Mouse (Mus musculus): Measurements from ENCODE around the gene Cnppd1. TPM values are rescaled to one million over a fixed set of nuclear protein-coding genes. Genes with fewer than 3 reads are reported as not detected.

Cnppd1 gene
- total RNA-seq (2021) = 10 to 100 TPM; 41.0 to 46.4 TPM
- long read RNA-seq, experiment 1, transcript Cnppd1-208 (8 exons, 2,062 nt) = major isoform, 10 of 36 reads
- long read RNA-seq, experiment 1, transcript Cnppd1-202 (9 exons, 3,669 nt) = minor isoform, 5 of 36 reads
- long read RNA-seq, experiment 1, partial matches to known transcripts = 10 of 36 reads
- long read RNA-seq, experiment 1, other reads (novel, unspliced or antisense) = 9 of 36 reads
- long read RNA-seq, experiment 2, transcript Cnppd1-208 (8 exons, 2,062 nt) = major isoform, 10 of 25 reads
- long read RNA-seq, experiment 2, transcript Cnppd1-202 (9 exons, 3,669 nt) = minor isoform, 6 of 25 reads
- long read RNA-seq, experiment 2, partial matches to known transcripts = 4 of 25 reads
- long read RNA-seq, experiment 2, other reads (novel, unspliced or antisense) = 4 of 25 reads

DNA sequence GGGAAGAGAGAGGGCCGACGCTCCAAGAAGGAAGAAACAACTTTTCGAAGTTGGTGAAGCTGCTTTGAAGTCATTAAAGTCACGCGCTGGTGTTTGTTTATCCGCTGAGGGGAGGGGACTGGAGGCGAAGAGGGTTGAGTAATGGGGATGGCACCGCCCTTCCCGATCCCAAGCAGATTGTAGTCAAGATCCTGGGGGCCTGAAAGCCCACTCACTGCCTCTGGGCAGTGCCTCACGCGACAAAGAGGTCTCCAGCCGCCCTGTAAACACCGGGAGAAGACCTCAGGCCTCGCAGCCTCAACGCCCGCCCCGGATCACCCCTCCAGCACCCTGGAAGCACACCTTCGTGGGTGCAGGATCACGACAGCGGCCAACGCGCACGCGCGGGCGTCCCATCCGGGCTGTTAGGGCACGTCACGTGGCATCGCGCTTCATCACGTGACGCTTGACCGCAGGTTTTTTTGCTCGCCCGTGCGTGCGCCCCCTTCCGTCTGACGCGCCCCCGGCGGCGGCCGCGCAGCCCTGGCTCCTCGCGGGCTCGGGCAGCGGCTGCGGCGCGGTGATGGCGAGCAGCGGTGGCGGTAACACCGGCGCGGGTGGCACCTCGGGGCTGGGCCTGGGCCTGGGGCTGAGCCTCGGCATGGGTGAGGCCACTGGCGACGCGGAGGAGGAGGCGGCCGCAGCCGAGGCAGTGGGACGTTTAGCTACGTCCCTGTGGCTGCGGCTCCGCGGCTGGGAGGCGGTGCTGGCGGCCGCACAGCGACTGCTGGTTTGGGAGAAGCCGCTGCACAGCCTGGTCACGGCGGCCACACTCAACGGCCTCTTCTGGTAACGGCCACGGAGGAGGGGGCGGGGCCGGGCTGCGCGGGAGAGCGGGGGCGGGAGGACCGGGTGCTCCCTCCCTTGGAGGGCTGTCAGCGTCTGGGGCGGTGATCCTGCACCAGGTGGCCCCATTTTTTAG is at the start of gene Cnppd1, which contains the start of gene Retreg2:
Cnppd1 (minus strand) TSS at position 411 of the 961 bp plus-strand sequence.
Retreg2 (plus strand) TSS at position 478 of the 961 bp plus-strand sequence.
- peak; percentile 98 for DNase-seq

DNA sequence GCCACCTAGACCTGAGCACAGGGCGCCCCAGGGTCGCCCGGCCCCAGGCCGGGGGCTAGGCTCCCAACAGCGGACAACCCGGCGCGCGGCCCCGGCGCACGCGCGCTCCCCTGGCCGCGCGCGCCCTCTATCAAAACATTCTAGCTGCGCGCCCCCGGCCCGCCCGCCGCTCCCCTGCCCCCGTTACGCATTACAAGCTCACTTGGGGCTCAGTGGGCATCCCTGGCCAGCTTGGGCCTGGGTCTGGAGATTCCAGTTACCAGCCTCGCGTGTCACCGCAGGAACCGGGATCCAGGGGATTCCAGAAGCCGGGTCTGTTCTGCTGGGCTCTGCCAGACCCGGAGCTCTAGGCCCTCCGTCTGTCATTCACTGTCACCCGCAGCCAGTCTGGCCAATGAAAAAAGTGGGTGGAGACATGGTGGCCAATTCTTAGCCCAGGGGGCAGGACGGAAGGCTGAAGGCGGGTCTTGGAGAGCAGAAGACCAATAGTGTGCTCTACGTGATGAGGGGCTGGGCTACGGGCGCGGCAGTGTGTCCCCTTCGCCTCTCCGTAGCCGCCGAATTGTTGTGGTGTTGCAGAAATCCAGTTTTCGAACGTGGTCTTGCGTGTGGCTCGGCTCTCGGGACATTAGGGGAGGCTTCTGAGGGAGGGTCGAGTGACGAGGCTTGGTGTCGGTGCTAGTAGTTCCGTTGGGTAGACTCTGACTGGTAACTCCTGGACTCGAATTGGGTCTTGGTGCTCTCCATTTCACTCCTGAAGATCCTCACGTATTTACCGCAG is 49.3 kb upstream of the Cnppd1 start, which contains the start of the genes Ankzf1 and Atg9a:
Ankzf1 (plus strand) TSS at position 530 of the 781 bp plus-strand sequence.
Atg9a (minus strand) TSS at position 575 of the 781 bp plus-strand sequence.
- peak; percentile 94 for DNase-seq

DNA sequence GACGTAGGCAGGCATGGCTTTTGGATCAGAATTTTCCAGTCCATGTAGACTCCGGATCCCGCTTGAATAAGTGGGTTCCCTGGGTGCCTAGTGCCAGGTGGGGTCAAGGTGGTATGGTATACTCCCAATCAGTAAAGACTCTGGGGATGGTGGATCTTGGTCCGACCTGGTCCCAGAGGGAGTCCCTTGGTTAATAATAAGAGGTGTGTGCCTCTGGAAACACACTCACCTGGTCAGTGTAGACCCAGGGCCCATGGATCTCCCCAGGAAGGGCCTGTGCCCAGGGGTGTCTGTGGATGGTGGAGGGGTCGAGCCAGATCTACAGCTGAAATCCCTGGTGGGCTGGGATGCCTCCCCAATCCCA is 48.7 kb upstream of the Cnppd1 start:
- no peak for DNase-seq

DNA sequence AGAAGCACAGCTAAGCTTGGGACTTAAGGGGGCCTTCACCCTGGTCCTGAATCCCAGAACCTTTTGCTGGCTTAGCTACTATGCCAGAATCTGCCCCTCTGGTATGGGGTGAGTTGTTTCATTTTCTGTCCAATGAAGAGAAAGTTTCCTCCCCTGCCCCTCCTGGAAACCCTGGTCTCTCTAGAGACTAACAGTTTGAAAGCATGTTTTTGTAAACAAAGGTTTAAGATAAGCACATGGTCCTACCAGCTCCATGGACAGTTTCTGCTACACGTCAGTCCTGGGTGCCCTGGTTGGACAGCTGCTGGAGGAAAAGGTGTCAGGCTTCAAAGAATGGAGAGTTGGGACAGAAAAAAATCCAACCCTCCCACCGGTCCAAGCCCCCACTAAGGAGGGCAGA is 48.1 kb upstream of the Cnppd1 start:
- DNase-seq = no peak

DNA sequence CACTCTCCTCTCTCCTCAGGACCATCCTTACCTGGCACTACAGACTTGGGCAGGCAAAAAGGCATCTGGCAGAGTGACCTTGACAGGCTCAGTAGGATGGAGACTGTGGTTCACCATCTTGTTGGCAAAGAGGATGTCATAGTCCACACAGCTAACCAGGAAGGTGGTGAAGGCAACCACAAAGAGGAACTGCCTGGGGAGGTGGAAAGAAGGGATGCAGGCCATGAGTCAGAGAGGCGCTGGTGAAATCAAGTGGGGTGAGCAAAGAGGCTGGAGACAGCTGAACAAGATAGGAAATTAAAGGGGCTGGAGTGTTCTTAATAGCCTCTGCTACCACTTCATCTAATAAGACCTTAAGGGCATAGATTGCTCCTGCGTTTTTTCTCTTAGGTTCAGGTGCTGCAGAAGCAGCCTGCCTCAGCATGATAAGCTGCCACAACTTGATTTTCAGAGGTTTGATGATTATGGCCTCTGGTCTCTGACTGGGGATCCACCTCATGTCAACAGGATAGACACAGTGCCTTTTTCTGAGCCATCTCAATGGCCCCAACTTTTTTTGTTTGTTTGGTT is 45.5 kb upstream of the Cnppd1 start:
- DNase-seq = no peak

DNA sequence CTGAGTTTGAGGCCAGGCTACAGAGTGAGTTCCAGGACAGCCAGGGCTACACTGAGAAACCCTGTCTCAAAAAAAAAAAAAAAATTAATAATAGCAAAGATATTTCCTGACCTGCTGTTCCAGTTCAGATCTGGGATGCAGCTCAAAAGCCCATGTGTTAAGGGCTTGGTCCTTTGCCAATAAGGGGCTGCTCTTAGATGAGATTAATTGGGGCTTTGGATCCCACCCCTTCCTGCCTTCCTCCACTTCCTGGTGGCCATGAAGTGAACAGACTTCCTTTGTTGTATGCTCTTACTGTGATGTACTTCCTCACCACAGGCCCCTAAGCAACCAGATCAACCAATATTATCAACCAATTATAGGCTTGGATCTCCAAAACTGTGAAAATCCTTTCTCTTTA is 44.6 kb upstream of the Cnppd1 start:
- no peak for DNase-seq

DNA sequence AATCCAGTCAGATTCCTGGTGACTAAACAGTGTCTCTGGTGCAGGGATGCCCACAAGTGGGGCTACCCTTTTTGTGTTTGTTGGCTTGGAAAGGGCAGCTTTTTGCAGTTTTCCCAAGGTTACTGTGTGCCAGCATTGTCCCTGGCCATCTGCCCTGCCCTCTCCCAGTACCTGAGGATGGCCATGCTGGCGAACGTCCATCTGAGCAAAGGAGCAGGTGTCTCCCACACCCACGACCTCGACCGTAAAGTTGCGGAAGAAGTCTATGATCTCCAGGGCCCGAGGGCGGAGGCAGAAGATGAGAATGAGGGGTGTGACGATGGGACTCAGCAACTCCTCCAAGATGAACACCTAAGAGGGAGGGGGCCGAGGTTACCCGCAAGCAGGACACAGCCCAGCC is 43.0 kb upstream of the Cnppd1 start:
- DNase-seq = no peak

DNA sequence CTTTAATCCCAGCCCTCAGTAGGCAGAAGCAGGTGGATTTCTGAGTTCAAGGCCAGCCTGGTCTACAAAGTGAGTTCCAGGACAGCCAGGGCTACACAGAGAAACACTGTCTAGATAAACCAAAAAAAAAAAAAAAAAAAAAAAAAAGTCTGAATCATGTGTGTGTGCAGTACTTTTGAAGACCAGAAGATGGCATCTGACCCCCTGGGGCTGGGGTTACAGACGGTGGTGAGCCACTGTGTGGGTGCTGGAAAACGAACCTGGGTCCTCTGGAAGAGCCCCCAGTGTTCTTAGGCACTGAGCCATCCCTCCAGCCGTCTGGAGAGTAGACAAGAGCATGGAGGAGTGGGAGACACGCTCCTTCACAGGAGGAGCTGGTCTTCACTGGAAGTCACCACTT is 39.6 kb upstream of the Cnppd1 start:
- no peak for DNase-seq

DNA sequence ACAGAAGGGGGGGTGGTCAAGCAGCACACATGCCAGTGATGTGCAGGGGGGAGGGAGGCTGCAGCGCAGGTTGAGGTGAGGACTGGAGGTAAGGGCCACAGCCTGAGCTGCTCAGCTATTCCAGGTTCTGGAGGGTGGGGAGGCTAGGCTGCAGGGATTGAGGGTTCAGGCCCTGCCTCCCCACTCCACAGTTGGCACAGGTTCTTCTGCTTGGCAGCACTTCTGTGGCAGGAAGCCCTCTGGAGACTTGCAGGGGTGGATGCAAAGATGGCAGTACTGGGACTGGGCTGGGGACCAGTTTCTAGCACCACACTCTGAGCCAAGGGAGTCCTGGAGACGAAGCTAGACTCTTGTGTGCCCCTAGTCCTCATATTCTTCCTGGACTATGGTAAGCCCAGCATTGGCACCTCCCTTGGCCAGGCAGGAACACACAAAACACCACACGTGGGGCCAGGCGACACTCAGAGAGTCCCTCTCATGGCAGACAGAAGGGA is 38.9 kb upstream of the Cnppd1 start:
- no peak for DNase-seq

DNA sequence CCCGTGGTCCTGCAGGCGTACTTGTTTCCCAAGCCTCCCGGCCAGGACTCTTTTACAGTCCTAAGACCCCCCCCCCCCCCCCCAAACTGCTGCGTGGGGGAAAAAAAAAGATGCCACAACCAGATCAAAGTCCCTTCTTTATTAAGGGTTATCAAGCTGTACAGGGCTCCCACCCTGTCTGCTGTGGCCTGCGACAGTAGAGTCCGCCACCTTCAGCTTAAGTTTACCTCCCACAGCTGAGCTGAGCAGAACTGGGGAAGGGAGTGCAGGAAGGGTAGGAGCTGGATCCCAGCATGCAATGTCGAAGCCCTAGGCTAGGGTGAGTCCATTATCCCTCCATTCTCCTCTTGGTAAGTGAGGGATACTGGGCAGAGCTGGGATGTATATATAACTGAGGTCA is 38.2 kb upstream of the Cnppd1 start:
- no peak for DNase-seq

DNA sequence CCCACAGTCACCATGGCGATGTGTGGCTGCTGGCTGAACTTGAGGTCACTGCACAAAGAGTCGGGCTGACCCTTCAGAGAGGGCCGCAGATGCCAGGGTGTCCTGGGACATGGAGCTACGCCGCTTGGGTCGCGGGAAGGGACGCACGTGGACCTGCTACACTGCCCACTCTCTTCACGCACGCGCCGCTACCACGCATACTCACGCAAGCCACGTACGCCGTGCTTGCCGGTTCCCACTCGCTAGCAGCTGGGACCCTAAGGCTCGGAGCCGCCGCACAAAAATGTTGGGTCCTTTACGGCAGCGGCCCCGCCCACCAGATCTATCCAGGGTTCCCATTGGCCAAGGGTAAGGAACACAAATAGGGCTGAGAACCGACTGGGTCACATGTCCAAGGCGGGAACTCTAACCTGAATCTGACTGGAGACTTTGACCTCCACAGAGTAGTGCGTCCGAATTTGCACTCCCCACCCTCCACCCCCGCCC is 37.6 kb upstream of the Cnppd1 start, which contains the start of gene Abcb6:
Abcb6 (minus strand) TSS at position 288 of the 486 bp plus-strand sequence.
- DNase-seq = peak; percentile 92

DNA sequence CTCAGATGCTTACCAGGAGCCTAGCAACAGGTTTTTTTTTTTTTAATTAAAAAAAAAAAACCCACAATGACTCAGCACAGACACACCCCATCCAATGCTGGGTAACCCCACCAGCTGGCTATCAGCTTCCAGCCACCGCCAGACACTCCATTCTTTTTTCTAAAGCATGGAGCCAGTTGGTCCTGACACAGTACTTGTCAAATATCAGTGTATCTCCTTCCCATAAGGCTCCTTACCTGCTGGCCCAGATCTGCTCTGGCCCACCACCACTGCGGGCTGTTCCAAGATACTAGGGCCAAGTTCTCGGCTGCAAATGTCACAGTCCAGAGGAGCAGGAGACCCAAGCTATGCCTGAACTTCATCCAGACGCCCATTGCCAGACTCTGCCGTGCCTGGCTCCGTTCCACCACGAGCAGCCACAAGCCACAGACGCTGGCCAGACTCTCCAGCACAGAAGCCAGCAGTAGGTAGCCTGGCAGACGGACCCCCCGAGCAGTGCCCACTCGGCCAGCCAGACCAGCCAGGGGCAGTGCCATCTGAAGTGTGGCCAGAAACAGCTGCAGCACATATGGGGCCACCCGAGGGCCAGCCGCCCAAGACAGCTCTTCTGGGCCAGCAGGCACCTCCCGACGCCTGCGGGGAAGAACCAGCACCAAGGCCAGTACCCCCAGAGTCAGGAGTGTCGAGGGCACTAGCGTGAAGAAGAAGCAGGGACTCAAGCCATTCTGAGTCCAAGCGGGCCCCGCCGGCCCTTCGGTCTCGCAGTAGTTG is 37.0 kb upstream of the Cnppd1 start:
- peak; percentile 65 for DNase-seq

DNA sequence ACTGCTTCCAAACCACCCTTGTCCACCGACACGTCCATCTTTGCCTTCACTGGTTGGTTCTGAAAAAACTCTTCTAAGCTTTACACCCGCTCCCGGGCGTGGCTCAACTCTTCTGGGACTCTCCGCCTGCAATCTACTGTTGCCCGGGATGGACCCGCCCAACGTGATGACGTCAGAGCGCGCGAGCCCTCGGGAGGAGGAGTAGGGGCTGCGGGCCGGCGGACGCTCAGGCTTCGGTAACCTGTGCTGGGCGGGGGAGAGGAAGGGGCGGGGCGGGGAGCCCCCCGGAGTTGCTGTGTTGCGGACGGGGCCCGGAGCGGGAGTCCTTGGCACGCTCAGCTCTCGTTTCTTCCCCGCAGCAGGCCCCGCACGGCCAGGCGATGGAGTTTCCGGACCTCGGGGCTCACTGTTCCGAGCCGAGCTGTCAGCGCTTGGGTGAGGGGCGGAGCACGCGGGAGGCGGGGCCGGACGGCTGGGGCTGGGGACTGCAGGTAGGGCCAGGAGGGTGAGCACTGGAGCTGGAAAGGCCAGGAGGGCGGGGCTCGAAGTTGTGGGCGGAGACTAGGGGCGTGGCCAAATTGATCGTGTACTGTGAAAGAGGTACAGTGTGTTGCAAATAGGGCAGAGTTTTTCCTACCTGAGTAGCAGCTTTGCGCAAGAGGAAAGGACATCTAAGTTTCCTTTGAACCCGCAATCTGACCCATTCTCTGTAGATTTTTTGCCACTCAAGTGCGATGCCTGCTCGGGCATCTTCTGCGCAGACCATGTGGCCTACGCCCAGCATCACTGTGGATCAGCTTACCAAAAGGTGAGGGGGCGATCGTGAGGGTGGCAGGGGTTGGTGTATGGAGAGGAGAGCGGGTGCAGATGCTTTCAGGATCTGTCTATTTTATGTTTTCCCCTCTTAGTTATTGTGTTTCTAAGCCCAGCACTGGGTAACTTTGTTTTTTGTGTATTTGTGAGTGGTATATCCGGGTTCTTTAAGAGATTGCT is 26.3 kb upstream of the Cnppd1 start, which contains the start of gene Zfand2b:
Zfand2b (plus strand) TSS at position 175 of the 993 bp plus-strand sequence.
- peak; percentile 98 for DNase-seq

DNA sequence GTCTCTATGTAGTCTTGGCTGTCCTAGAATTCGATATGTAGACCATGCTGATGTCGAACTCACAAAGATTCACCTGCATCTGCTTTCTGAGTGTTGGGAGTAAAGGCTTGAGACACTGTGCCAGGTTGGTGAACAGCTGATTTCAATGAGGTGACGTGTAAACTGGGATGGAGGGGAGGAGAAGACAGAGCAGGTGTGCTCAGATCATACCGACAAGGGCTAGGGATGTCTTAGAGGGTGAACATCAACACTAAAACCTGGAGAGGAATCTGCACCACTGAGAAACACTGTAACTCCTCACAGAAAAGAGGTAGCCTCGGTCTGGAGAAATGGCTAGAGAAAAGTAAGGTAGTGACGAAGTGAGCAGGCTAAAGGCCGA is 25.6 kb upstream of the Cnppd1 start:
- DNase-seq = no peak

DNA sequence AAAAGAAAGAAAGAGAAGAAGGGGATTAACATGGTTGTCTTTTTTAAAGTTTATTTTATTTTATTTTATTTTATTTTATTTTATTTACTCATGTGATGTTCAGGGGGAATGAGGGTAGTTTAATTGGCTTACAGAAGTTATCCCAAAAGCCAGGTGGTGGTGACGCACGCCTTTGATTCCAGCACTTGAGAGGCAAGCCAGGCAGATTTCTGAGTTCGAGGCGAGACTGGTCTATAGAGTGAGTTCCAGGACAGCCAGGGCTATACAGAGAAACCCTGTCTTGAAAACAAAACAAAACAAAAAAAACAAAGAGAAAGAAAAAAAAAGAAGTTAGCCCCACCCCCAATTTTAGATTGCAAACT is 17.7 kb upstream of the Cnppd1 start:
- DNase-seq = no peak

DNA sequence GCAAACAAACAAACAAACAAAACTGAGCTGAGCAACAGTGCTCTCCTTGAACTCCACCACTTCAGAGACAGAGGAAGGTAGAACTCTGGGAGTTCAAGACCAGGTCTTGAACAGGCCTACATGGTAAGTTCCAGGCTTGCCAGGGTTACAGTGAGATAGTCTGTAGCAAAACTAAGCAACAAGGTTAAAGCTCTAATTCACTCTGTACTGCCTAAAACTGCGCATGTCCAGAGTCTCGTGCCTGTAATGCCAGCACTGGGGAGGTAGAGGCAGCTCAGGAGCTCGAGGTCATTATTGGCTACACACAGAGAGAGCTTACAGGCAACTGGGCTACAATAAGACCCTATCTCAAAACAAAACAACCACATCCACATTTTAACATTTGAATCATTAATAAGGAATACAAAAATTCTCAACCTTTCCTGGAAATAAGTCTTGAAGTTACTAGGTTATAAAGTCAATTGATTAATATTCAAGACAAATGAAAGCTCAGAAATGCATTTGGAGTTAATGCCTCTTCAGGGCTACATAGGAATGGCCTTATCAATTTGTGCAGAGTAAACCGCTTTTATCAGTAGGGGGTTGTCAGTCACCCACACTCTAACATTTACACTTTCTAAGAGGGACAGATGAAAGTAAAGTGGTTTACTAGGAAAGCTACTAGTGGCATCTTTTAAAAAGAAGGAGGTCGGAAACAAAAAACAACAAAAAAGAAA is 17.2 kb upstream of the Cnppd1 start:
- DNase-seq = no peak

DNA sequence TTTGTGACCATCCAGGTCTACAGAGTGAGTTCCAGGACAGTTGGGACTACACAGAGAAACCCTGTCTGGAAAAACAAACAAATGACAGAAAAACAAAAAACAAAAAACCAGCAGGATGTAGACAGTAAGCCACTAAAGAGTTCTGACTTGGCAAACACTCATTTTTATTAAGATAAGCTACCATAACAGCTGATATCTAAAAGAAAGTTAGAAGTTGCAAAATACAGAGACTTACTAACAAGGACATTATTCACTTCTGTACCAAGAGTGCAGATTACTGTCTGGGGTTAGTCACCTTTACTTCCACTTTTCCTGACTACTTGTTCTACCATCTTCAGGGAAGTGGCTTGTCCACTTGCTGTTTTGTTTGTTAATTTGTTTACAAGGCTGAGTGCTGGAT is 16.5 kb upstream of the Cnppd1 start:
- no peak for DNase-seq

DNA sequence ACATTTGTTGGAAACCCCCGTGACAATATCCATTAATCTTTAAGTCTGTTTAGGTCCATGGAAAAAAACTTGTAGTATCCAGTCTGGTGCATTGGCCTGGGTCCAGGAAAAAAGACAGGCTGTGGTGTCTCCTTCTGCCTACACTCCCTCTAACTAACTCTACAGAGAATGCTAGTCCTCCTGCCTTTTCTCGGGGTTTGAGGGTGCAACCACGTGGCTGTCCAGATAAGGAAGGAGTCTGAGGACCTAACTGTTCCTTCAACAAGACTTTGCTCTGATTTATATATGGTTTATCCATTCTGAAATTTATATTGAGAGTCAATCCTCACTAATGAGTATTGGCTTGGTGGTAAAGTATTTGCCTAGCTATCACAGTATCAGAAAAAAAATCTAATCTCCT is 13.3 kb upstream of the Cnppd1 start:
- DNase-seq = no peak

DNA sequence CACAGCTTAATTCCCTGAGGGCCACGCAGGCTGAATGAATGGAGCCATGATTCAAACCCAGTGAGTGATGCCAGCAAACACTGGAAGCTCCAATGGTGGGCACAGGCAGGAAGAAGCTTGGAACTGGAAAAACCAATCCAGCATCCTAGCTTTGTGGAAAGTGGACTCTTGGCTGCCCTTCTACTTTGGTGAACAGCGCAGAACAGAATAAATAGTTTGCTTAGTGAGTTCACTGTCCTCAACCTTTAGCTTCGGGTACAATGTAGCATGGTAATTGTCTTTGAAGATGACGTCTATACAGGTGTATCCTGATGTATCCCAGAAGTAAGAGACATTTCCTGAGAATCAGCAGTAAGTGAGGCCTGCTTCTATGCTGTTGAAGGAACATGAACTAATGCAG is 6.2 kb upstream of the Cnppd1 start:
- no peak for DNase-seq

Measured in adrenal gland, postnatal 10 days (tissue).